Mouse (Mus musculus): ENCODE data around the gene Lgi2.

The Lgi2 gene

GRCm38 (mm10) chr5:52534798-52535590 is 31.3 kb downstream of the Lgi2 start:
- no peak for DNase-seq

GRCm38 (mm10) chr5:52533705-52534104 is 32.6 kb downstream of the Lgi2 start:
- no peak for DNase-seq

DNA sequence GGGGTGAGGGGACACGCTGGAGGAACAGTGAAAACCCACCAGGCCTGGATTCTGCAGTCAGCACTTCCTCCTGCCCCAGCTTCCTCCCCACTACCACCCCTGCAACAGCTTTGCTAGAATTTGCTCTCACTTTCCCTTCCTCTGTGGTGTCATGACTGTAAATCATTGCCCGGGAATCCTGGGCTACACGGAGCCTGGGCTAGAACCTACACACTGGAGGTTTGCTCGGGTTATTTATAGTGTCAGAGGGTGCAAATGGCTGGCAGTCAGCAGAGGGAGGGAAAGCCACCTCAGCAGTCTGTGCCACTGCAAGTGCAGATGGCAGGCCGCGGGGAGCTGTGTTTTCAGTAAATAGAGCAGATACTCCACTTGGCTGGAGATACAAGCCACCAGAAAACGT is 37.7 kb downstream of the Lgi2 start:
- DNase-seq: peak; percentile 74

- DNase-seq: no peak
These were observed 39.8 kb downstream of the Lgi2 start for GRCm38 (mm10) chr5:52526324-52526986.

- no peak for DNase-seq
These were observed 42.1 kb downstream of the Lgi2 start for GRCm38 (mm10) chr5:52524207-52524606.

GRCm38 (mm10) chr5:52519921-52520320 is 46.3 kb downstream of the Lgi2 start:
- DNase-seq: no peak

DNA sequence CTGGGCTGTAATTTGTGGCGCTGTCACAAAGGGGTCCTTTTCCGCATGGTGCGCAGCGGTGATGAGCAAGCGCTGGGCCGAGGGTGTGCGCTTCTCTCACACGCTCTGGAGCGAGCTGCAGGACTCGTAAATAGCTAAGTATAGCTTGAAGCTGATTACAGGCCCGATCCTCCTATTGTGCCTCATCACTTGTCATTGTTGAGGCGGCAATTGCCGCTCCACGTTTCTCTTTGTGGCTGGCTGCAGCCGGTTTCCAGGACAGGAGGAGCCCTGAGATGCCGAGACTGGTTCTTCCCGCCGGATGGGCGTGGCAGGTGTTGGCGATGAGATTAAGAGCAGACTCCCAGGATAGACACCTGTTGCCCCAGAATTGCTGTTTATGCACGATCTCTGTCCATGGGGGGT is 50.2 kb downstream of the Lgi2 start:
- DNase-seq: peak; percentile 16

GRCm38 (mm10) chr5:52515246-52516021 is 50.8 kb downstream of the Lgi2 start:
- peak; percentile 76 for DNase-seq

DNA sequence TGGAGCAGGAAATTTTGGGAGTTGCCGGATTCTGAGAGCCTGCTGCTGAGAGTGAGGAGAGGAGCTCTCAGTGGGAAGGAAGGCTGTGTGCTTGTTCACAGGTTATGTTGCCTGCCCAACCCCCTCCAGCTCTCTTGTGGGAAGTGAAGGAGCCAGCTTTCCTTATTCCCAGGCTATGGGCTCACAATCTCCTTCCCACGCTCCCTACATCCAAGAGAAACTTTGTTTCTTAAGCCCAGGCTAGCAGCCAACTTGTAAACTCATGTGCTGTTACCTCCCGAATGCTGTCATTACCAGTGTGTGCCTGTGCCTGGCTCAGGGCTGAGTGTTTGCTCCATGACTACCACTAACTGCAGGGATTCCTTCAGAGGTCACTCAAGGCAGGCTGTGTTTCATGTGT is 55.2 kb downstream of the Lgi2 start:
- no peak for DNase-seq

DNA sequence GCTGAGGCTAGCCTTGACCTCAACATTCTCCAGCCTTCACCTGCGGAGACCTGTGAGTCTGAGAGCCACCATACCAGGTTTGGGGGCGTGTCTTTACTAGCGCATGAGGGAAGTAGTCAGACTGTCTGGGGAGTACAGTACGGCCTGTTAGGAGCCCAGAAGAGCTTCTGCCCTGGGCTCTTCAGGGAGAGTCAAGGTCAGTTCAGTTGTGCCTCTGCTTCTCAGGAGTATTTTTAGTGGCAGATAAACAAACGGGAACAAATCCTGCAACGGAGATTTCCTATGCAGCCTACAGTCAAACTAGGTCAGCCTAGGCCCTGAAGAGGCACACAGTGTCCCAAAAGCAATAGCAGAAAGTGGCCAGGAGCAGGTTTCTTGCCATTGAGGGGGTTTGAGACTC is 56.8 kb downstream of the Lgi2 start:
- DNase-seq: no peak

DNA sequence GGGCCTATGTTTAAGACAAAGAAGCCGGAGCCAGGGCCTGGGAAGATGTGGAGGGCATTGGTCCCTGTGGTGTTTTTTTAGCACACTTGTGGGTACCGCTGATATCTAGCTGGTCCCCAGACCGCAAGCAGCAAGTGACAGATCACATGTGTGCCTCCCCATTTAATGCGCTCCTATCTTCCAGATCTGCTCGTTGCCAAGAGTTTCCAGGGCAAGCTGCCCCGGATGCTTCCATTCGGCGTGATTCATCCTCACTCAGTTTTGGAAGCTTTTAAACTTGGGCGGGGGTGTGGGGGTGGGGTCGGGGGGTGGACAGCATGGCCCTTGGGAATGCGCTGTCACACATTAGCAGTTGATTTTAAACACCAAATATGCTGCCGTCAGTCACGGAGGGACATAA is 61.6 kb downstream of the Lgi2 start:
- DNase-seq: no peak

GRCm38 (mm10) chr5:52504148-52504547 is 62.1 kb downstream of the Lgi2 start:
- no peak for DNase-seq

DNA sequence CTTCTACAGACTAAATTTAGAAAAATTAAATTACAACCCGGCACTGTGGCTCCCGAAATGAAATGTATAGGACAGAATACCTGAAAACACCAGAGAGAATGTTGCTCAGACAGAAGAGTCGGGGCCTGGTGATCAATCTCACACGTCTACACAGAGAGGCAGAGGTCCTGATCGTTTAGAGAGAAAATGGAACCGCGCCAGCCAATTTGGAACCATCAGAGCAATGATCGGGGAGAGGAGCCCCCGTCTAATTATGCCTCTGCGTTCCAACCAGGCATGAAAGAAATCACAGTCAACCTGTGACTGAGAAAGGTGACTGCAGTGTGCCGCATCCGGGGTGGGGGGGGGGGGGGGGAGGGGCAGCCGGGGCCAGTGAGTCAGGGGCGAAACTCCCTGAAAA is 70.6 kb downstream of the Lgi2 start:
- no peak for DNase-seq

GRCm38 (mm10) chr5:52491496-52491895 is 74.8 kb downstream of the Lgi2 start:
- DNase-seq: no peak

DNA sequence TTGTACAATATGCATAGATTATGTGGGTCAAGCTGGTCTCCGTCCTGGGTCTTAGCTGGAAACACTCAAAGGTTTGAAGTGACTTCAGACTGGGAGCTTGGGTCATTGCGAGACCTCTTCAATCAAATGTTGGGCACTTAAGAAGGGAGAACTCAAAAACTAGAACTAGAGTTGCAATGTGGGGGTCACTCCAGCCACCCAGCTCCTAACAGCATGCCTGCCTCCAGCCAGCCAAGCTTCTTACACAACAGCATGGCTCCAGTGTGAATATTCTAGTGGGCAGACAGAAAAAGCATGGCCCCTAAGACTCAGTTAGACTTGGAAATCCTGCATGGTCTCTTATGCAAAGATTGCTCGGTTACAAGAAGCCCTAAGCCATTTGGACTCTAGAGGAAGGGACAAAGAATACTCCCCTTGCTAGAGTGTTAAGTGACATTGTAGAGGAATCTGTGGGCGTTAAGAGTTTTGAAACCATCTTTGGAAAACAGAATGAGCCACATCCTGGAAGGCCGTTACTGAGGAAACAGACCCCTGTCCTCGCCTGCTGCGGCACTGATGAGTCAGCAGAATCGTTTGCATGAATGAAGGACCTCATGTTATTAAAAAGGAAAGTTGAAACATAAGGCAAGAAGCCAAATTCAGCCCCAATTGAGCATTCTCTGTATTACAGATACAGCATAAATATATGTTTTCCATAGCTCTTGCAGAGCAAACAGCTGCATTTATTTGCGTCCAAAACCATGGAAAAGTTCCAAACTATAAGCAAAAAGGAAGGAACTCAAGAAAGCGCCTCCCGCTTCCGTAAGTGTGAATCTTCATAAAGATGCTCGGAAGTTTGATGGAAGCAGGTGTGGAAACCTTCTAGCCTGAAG is 78.5 kb downstream of the Lgi2 start:
- no peak for DNase-seq
